Mouse (Mus musculus): ENCODE measurements around the gene Dclk2.

Dclk2 gene

GRCm38 (mm10) chr3:86920343-86921083, at the start of gene Dclk2:
Dclk2 (minus strand) TSS chr3:86920852.
- DNase-seq, result peak; percentile 91

GRCm38 (mm10) chr3:86962665-86963435, 42.2 kb upstream of the Dclk2 start:
- no peak for DNase-seq

DNA sequence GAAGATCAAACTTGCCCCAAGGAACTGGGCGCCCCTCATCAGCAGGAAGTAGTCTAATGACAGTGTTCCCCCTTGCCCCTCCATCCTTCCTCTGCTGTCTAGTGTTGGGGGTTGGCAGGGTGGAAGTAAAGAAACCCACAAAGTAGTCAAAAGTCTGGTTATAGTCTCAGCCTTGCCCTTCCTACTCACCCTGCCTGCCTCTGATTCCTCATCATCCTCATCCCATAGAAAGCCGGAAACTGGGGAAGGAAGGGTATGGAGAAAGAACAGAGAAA, 40.7 kb upstream of the Dclk2 start:
- no peak for DNase-seq

DNA sequence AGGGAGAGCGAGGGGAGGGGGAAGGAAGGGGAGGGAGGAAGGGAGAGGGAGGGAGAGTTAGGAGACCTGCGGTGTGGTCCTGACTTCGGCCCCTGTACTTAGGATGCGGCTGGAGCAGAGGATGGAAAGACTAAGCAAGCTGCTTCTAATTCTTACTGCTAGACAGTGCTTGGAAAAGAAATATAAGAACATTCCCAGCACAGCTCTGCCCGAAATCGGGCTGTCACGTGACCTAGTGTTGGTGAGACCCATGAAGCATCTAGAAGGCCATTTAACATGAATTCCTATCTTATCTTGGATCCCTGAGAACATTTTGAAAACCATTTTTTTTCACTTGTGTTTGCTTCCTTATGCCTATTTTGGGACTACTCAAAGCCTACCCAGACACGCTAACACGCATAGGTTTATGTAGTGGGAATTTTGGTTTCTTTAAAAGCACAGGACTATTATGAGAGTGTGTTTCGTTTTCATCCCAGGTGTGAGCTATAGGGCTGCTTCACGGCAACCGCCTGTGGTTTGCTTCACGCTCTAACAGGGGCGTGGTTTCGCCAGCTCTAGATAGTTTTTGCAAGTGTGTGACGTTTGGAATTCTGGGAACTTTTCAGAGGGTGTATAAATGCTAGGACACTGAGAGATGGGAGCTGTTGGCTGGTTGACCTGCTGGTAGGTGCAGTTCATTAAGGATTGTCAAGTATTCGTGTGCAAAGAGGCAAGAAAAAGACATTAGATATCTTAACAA, 40.2 kb upstream of the Dclk2 start:
- DNase-seq, result no peak

- DNase-seq, result no peak
Measured at GRCm38 (mm10) chr3:86959088-86959487, 38.4 kb upstream of the Dclk2 start.

- no peak for DNase-seq
Measured at GRCm38 (mm10) chr3:86955376-86955775, 34.7 kb upstream of the Dclk2 start.

GRCm38 (mm10) chr3:86954521-86954920, 33.9 kb upstream of the Dclk2 start:
- no peak for DNase-seq

DNA sequence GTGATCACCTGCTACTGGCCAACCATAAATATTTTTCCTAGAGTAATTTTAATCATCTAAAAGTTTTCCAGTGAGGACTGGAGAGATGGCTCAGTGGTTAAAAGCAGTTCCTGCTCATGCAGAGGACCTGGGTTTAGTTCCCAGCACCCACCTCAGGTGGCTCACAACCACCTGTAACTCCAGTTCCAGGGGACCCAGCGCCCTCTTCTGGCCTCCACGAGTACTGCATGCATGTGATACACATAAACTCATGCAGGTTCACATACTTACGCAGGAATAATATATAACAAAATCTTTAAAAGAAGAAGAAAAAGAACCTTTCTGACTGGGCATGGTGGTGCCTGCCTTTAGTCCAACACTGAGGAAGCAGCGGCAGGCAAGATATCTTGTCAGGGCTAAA, 33.2 kb upstream of the Dclk2 start:
- no peak for DNase-seq

DNA sequence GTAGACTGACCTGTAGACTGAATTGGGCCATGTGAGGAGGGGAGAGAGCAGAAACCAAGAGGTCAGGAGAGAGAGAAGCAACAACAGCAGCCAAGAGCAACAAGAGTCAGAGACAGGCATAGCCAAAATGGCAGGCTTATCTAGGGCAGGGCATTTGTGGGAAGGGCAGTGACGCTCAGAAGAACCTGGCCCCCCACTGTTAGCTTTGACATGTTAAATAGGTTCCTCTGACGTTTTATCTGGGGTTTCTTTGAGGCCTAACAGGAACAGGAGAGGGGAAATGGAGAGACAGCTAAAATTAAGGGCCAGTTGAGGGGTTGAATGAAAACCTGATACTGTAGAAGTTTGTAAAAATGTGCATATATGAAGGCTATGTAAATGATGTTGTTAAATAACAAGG, 30.0 kb upstream of the Dclk2 start:
- DNase-seq, result no peak

- DNase-seq, result peak; percentile 47
Measured at GRCm38 (mm10) chr3:86936254-86936836, 15.7 kb upstream of the Dclk2 start.

DNA sequence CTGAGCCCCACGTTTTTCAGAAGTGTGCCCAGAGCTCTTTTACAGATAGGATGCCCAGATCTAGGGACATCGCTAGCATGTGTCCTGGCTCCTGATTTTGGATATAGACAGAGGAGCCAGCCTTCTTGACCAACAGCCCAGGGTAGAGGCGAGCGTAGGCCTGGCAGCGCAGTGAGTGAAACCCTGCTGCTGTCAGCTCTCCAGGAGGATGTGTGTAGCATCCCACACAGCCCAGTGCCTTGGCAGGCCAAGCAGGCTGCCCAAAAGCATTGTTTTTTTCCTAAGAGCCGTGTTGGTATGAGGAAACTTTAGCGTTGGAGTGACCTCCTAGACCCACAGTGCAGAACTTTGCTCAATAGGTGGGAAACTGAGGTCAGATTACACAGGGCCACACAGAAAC, 12.8 kb upstream of the Dclk2 start:
- DNase-seq, result no peak

DNA sequence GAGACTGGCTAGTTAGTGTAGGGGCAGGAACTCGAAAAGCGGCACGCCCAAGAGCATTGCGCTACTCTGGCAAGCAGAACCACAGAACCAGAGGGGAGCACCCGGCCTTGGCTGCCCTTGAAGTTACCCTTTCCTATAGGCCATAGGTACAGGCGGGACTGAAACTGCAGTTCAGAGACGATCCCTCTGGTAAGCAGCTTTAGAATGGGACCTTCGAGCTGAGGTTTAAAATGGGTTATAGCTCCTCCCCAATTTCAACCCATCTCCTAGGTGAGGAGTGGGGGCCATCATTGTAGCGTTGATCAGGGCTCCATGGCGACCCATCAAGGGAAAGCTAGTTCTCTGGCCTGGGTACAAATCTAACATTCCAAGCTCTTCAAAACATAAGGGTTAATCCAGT, 3.0 kb upstream of the Dclk2 start:
- DNase-seq, result no peak

DNA sequence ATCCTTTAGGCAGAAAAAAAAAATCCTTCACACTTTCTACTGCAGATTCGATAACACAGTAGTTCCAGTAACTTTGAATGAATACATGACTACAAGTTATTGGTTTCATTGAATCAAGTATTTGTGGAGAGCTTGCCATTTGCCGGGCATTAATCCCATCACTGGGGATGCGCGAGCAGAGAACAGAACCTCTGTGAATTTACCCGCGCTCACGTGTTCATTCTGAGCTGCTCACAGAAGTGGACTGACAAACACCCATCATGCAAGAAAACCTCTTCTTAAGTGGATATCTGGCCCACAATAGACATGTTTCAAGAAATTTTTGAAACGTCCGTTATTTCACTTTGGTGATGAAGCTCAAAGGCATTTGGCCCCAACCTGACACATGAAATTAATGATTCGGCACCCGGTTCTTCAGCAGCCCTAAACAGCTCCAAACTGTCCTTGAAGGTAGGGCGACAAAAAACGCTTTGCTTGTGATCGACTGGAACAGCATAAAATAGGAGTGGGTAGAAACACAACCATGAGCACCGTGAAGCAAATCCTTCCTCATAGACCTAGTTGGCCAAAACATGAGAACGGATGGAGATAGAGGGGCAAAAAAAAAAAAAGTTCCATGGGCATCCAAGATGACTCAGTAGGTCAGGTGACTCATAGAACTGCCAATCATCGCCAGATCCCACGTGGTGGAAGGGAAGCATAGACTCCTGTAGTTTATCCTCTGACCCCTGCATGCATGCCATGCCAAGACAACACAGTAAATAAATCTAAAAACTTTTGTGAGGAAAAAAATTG, 726 bp upstream of the Dclk2 start:
- no peak for DNase-seq

DNA sequence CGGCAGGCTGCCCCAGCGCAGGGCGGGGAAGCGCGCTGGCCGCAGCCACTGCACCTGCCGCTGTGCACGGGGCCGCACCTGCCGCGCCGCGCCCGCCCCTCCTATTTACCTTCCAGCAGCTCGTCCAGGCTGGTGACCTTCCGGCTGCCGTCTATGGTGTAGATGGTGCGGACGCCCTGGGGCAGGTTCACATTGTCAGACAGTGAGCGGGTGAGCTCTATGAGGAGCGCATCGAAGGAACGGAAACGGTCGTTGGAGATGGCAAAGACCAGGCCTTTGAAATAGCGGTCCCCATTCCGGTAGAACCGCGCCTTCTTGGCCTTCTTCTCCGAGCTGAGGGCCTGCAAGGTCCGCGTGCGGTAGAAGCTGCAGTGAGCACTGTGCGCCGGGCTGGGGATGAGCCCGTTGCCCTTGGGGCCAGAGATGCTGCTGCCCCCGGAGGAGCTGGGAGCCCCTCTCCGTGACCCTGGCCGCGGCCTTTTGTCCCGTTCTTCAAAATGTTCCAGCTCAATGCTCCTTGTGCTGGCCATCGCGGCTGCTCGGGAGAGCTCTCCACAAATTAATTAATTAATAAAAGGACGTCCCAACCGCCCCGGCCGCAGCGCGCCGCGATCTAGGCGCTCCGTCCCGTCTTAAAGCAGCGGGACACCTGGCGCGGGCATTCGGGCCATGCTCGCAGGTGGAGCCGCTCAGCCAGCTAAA, 860 bp downstream of the Dclk2 start:
- DNase-seq, result no peak

DNA sequence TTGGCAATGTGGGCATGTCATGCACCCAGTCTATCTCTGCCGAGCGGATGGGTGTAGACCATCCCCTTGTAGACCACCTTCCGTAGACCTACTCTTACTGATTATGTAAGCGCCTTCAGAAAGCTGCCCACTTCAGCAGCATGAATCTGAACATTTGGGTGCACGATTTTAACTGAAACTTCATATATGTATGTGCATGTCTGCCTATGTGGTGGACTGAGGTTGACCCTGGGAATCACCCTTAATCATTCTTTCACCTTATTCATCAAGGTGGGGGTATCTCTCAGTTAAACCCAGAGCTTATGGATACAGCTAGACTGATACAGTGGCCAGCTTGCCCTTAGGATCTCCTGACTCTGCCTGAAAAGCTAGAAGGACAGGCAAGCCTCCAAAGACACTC, 3.6 kb downstream of the Dclk2 start:
- no peak for DNase-seq

DNA sequence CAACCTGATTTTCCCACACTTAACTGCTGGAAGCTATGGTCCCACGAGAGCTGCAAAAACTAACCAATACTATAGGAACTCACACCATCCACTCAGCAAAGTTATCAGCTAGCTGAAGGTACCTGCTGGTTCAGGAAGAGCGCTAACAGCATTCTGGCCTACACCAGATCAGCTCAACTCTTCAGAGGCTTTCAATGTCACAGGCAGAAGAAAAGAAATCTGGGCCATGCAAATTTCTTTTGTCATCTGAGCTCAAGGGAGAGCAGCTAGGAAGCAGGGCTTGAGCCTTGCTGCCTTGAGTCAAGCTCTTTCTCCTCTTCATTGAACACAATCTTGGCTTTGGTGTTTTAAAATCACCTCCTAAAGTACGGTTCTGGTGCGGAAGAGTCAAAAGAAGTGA, 4.0 kb downstream of the Dclk2 start:
- no peak for DNase-seq

GRCm38 (mm10) chr3:86915291-86915690, 5.4 kb downstream of the Dclk2 start:
- DNase-seq, result no peak

DNA sequence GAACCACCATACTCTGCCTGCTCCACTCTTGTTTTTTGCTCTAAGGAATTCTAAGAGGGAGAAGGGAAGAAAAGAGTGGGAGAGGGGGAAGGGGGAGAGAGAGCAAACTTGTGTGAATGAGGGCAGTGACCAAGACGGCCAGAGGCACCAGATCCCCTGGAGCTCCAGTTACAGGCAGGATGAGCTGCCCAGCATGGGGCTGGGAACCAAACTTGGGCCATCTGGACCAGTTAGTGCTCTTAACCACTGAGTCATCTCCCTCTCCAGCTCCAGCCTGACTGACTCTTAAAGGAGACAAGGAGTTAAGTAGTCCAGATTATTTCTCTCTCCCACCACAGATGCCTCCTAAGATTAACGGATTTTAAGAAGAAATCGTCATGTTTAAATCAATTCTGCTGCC, 6.3 kb downstream of the Dclk2 start:
- DNase-seq, result no peak

- no peak for DNase-seq
Measured at GRCm38 (mm10) chr3:86898366-86898765, 22.3 kb downstream of the Dclk2 start.

GRCm38 (mm10) chr3:86897551-86897950, 23.1 kb downstream of the Dclk2 start:
- no peak for DNase-seq

- no peak for DNase-seq
Measured at GRCm38 (mm10) chr3:86897066-86897465, 23.6 kb downstream of the Dclk2 start.

DNA sequence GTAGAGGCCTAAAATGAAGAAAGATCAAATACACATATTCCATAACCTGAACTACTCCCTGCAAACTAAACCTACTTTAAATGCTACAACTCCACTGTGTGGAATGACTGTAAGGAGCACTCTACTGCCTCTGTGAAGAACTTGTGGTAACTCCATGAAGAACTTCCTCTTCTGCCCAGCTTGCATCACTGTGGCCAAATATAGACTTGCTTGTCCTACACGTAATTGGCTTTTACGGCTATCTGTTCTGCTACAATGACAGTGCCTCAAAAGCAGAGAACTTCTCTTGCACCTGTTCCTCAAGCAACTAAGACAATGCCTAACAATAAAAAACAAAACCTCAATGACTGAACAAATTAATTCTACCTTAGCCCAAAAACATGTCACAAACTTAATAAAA, 26.2 kb downstream of the Dclk2 start:
- DNase-seq, result no peak

All from retina, postnatal 1 day (tissue).